Mouse (Mus musculus): ENCODE results near the gene Pikfyve. TPM values are rescaled to one million over a fixed set of nuclear protein-coding genes. Genes with fewer than 3 reads are reported as not detected.

Pikfyve gene
- polyA plus RNA-seq, 1 experiment from 2014 or later, result 3.6 TPM

DNA sequence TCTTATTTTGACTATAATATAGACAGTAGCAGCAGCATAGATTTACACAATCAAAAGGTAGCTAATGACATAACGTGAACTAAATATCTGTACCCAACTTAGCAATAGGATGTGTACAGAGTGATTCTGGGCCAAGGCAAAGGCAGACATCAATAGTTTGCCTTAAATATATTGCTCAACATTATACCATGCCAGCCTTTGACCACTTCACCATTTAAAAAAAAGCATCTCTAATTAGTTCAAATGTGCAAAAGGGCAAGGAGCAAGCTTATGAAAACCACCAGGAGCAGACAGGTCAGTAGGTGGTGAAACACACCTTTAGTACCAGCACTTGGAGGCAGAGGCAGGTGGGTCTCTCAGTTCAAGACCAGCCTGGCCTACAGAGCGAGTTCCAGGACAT, 12.8 kb upstream of the Pikfyve start:
- no peak overlapping the region for H3K4me2 ChIP-seq (ENCODE audit: low read depth, low read length)
- peaks cover 22% of the 10 kb centered on the region for H3K4me1 ChIP-seq (ENCODE audit: insufficient read depth)
- 77% methylated on average over 2 of the region's 2 CpGs for WGBS (ENCODE audit: insufficient replicate concordance)
- ATAC-seq, result peak; percentile 35
- TF ChIP-seq EP300 (IDR thresholded peaks at IDR 0.05; ENCODE audit: low read depth) (peak; percentile 73), CTCF (IDR thresholded peaks at IDR 0.05; ENCODE audit: low read depth) (no peak)
- no peak overlapping the region for H3K9ac ChIP-seq (replicated peaks)
- H3K4me3 ChIP-seq (ENCODE audit: low read depth, low read length), result no peak overlapping the region
- no peak for DNase-seq
- H3K27ac ChIP-seq (ENCODE audit: low read depth), result peak overlapping the region; percentile 60; the same call in 1 of the 2 replicates
- H3K27me3 ChIP-seq (ENCODE audit: insufficient read depth, low read length), result no peaks in the 10 kb centered on the region
- no peaks in the 10 kb centered on the region for H3K9me3 ChIP-seq (ENCODE audit: low read length)
- H3K36me3 ChIP-seq (replicated peaks; ENCODE audit: insufficient read depth, low read length), result peaks cover 26% of the 10 kb centered on the region

DNA sequence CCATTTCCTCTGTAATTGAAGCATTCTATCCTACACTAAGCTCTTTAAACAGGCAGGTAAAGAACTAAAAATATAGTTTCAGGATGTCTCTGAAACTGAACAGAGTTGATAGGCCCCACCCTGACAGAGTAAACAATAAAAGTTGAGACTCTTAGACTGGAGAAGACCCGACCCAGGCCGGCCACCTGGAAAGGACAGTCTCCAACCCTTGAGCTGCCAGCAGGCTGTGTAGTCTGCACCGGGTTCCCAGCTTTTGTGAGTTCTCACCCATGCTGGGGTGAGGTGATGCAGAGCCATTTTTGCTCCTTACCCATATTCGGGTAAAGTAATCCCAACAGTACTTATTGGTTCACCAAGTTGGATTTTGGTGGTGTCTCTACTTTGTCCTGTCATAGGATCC, 10.3 kb upstream of the Pikfyve start:
- 0 out of 2 replicates have a peak overlapping the region, but pooled peaks have one; percentile 78 for H3K4me3 ChIP-seq (ENCODE audit: low read depth, low read length)
- no peaks in the 10 kb centered on the region for H3K27me3 ChIP-seq (ENCODE audit: insufficient read depth, low read length)
- H3K9ac ChIP-seq (replicated peaks), result no peak overlapping the region
- no peak for TF ChIP-seq CTCF (IDR thresholded peaks at IDR 0.05; ENCODE audit: low read depth)
- no peak for TF ChIP-seq EP300 (IDR thresholded peaks at IDR 0.05; ENCODE audit: low read depth)
- 62% methylated on average over 4 of the region's 4 CpGs for WGBS (ENCODE audit: insufficient replicate concordance)
- peak overlapping the region; percentile 87 for H3K4me2 ChIP-seq (ENCODE audit: low read depth, low read length)
- H3K9me3 ChIP-seq (ENCODE audit: low read length), result no peaks in the 10 kb centered on the region
- ATAC-seq (no peak), DNase-seq (no peak)
- H3K36me3 ChIP-seq (replicated peaks; ENCODE audit: insufficient read depth, low read length), result peaks cover 17% of the 10 kb centered on the region
- peak overlapping the region; percentile 99 for H3K27ac ChIP-seq (ENCODE audit: low read depth)
- H3K4me1 ChIP-seq (ENCODE audit: insufficient read depth), result peaks cover 21% of the 10 kb centered on the region

DNA sequence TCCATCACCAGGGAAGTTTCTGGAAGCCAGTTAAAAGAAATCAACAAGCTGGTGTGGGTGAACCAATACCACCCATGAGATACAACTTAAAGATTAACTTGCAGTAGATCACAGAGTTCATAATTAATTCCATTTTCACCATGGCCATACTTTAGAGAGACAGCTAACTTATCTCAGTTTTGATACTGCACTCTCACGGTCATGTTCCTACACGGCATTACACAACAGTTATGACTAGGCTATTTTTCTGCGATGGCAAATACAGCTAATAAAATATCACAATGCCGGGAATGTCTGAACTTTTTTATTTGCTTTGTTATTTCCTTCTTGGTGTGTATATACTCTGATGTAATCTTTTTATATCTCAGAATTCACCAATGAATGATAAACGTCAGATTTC, 9.6 kb upstream of the Pikfyve start:
- peaks cover 18% of the 10 kb centered on the region for H3K4me1 ChIP-seq (ENCODE audit: insufficient read depth)
- no peaks in the 10 kb centered on the region for H3K27me3 ChIP-seq (ENCODE audit: insufficient read depth, low read length)
- H3K36me3 ChIP-seq (replicated peaks; ENCODE audit: insufficient read depth, low read length), result peaks cover 14% of the 10 kb centered on the region; the same call in 1 of the 2 replicates
- peak overlapping the region; percentile 78 for H3K4me3 ChIP-seq (ENCODE audit: low read depth, low read length)
- WGBS (ENCODE audit: insufficient replicate concordance), result 22% methylated on average over 5 of the region's 5 CpGs
- H3K4me2 ChIP-seq (ENCODE audit: low read depth, low read length), result peak overlapping the region; percentile 87
- TF ChIP-seq EP300 (IDR thresholded peaks at IDR 0.05; ENCODE audit: low read depth) (peak; percentile 60), CTCF (IDR thresholded peaks at IDR 0.05; ENCODE audit: low read depth) (no peak)
- DNase-seq (no peak), ATAC-seq (no peak)
- 0 out of 2 replicates have a peak overlapping the region, but pooled peaks have one; percentile 99 for H3K27ac ChIP-seq (ENCODE audit: low read depth)
- no peaks in the 10 kb centered on the region for H3K9me3 ChIP-seq (ENCODE audit: low read length)
- no peak overlapping the region for H3K9ac ChIP-seq (replicated peaks)

DNA sequence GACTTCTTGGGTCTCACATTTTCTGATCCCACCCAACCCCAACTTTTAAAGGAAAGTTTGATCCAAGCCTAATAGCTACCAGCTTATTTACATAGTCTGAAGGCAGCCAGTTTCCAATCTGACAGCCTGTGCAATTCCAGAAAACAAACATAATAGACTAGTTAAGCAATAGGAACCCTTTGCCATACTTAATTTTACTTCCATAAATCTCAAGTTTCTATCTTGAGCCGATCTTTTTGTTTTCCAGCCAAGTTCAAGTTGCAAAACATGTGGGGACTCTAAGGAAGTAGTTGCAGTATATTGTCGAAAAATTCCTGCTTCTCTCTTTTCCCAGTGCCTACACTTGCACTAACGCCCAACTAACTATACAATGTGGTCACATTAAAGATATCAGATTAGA, 9.0 kb upstream of the Pikfyve start:
- ATAC-seq (no peak), DNase-seq (no peak)
- peak overlapping the region; percentile 78 for H3K4me3 ChIP-seq (ENCODE audit: low read depth, low read length)
- WGBS (ENCODE audit: insufficient replicate concordance), result 24% methylated on average over 3 of the region's 3 CpGs
- H3K27ac ChIP-seq (ENCODE audit: low read depth), result peak overlapping the region; percentile 99
- no peaks in the 10 kb centered on the region for H3K27me3 ChIP-seq (ENCODE audit: insufficient read depth, low read length)
- peaks cover 18% of the 10 kb centered on the region for H3K4me1 ChIP-seq (ENCODE audit: insufficient read depth)
- peaks cover 14% of the 10 kb centered on the region; the same call in 1 of the 2 replicates for H3K36me3 ChIP-seq (replicated peaks; ENCODE audit: insufficient read depth, low read length)
- peak overlapping the region; percentile 32 for H3K9ac ChIP-seq (replicated peaks)
- H3K4me2 ChIP-seq (ENCODE audit: low read depth, low read length), result peak overlapping the region; percentile 87
- H3K9me3 ChIP-seq (ENCODE audit: low read length), result no peaks in the 10 kb centered on the region
- no peak; the same call in 1 of the 2 replicates for TF ChIP-seq EP300 (IDR thresholded peaks at IDR 0.05; ENCODE audit: low read depth)
- TF ChIP-seq CTCF (IDR thresholded peaks at IDR 0.05; ENCODE audit: low read depth), result no peak

DNA sequence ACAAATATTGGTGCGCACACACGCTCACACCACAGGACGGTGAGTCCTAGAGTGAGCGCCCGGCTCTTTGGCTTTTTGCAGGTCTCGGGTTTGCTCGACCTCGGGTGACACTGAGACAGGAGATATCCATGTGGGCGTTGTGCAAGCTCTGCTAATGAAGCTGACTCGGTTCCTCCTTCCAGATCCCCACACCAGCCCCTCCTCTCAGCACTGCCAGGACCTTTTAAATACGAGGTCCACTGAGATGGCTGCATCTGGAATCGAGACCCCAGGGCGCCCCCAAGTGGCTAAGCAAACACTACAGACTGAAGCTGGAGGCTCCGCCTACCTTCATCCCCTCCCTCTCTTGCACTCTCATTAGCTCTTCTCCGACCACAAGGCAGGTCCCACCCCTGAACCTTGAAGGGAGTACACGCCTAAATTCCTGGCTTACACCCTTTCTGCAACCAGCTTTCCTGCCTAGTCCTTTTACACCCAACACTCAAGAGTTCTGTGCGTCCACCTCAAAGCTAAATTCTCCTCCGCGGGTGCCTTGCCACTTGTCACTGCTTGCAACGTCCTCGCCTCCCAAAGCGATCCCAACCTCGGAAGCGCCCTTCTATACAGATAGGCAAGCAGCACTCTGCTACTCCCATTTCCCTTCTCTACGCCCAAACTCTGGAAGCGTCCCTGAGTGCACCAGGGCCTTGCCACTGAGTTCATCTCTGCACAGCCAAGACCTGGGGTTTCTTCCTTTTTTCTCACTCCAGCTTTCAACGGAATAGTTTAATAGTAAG, 8.2 kb upstream of the Pikfyve start:
- no peaks in the 10 kb centered on the region for H3K27me3 ChIP-seq (ENCODE audit: insufficient read depth, low read length)
- ATAC-seq (peak; percentile 73), DNase-seq (peak; percentile 93)
- peak; percentile 80 for TF ChIP-seq CTCF (IDR thresholded peaks at IDR 0.05; ENCODE audit: low read depth)
- peak; percentile 8; the same call in 1 of the 2 replicates for TF ChIP-seq EP300 (IDR thresholded peaks at IDR 0.05; ENCODE audit: low read depth)
- H3K4me3 ChIP-seq (ENCODE audit: low read depth, low read length), result peak overlapping the region; percentile 78
- peak overlapping the region; percentile 87 for H3K4me2 ChIP-seq (ENCODE audit: low read depth, low read length)
- no peaks in the 10 kb centered on the region for H3K9me3 ChIP-seq (ENCODE audit: low read length)
- WGBS (ENCODE audit: insufficient replicate concordance), result 2% methylated on average over 27 of the region's 27 CpGs
- peak overlapping the region; percentile 99 for H3K27ac ChIP-seq (ENCODE audit: low read depth)
- H3K9ac ChIP-seq (replicated peaks), result peak overlapping the region; percentile 81
- peaks cover 14% of the 10 kb centered on the region for H3K4me1 ChIP-seq (ENCODE audit: insufficient read depth)
- 0 out of 2 replicates have a peak, but pooled peaks cover 6% of the 10 kb centered on the region for H3K36me3 ChIP-seq (replicated peaks; ENCODE audit: insufficient read depth, low read length)

DNA sequence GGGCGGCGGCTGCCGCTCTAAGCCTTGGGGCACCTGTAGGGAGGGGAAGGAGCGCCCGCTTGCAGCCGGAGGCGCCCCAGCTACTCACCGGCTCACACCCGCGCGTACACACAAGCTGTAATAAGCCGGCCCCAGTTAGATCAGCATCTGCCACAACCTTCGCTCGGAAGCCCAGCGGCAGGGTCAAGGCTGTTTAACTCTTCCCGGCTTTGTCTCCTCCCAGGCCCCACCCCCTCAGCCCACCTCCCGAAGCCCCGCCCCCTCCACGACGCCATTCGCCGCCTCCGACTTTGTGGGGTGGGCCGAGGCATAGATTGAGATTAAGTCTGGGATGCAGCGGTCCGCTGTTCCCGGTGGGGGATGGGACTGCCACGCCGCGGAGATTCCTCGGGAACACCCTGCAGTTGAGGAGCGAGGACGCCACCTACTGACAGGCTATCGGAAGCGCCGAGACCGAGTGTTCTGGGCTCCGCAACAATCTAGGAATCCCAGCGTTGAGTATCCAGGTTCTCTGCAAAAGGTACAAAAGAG, 7.5 kb upstream of the Pikfyve start:
- Histone ChIP-seq H3K4me2 (ENCODE audit: low read depth, low read length) (peak overlapping the region; percentile 87), H3K4me3 (ENCODE audit: low read depth, low read length) (peak overlapping the region; percentile 78), H3K4me1 (ENCODE audit: insufficient read depth) (peaks cover 12% of the 10 kb centered on the region; the same call in 1 of the 2 replicates), H3K9ac (replicated peaks) (peak overlapping the region; percentile 81), H3K36me3 (replicated peaks; ENCODE audit: insufficient read depth, low read length) (0 out of 2 replicates have a peak, but pooled peaks cover 6% of the 10 kb centered on the region), H3K27ac (ENCODE audit: low read depth) (peak overlapping the region; percentile 99), H3K27me3 (ENCODE audit: insufficient read depth, low read length) (no peaks in the 10 kb centered on the region), H3K9me3 (ENCODE audit: low read length) (no peaks in the 10 kb centered on the region)
- TF ChIP-seq EP300 (IDR thresholded peaks at IDR 0.05; ENCODE audit: low read depth) (no peak), CTCF (IDR thresholded peaks at IDR 0.05; ENCODE audit: low read depth) (peak; percentile 91)
- WGBS (ENCODE audit: insufficient replicate concordance), result under 1% methylated on average over 39 of the region's 39 CpGs
- ATAC-seq (peak; percentile 82), DNase-seq (peak; percentile 95)
